Mouse (Mus musculus) bone marrow macrophage, adult 2 months (primary cell): ENCODE data around the gene Tsc22d2.

Experiments
- CTCF ChIP-seq: IDR thresholded peaks from 2 replicates; pipeline ENCODE4 v1.5.1; 2012; ENCODE audit warnings: low read depth, mild to moderate bottlenecking, low read length, moderate library complexity
- POLR2A ChIP-seq: IDR thresholded peaks from 2 replicates; pipeline ENCODE4 v1.6.1; 2012; ENCODE audit warnings: mild to moderate bottlenecking, low read depth, low read length, borderline replicate concordance

DNA sequence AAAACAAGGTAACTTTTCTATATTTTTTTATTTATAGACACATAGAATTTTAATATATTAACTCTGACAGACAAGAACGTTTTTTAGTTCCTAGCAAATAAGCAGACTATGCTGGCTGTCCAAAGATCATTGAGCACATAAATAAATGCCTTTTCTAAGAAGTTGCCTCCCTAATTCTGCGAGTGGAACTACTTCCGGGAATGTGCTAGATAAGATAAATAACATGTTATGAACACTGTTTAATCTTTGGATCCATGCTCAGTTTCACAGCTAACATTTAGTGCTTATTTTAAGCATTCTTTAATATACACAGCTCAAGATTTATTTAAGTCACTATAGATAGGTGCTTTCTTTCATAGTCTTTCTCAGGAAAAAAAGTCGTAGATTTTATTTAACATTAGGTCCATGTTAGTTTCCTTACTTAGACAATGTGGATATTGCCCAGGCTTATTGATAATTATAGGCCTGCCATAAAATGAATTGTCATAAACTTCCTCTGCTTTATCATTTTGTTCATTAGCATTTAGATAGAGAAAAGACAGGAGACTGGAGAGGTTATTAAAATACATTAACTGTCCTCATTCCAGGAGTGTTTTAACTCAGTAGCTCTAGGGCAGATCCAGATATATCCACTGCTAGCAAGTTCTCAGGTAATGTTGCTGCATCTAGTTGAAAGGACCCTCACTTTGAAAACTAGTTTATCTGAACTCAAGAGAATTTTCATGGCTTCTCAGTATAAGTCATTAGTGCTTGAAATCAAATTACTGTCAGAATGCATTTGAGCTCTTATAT lies 40.1 kb downstream of the Tsc22d2 start:
- TF ChIP-seq CTCF: no peak
- no peak for TF ChIP-seq POLR2A
